Mouse (Mus musculus): ENCODE measurements around the gene Polr2a. TPM values are rescaled to one million over a fixed set of nuclear protein-coding genes. Genes with fewer than 3 reads are reported as not detected.
A peak's percentile ranks its signal among the peaks of the same experiment; 100 is the strongest.

Polr2a gene
- polyA plus RNA-seq, 1 experiment from 2014 or later, result 21.3 TPM

DNA sequence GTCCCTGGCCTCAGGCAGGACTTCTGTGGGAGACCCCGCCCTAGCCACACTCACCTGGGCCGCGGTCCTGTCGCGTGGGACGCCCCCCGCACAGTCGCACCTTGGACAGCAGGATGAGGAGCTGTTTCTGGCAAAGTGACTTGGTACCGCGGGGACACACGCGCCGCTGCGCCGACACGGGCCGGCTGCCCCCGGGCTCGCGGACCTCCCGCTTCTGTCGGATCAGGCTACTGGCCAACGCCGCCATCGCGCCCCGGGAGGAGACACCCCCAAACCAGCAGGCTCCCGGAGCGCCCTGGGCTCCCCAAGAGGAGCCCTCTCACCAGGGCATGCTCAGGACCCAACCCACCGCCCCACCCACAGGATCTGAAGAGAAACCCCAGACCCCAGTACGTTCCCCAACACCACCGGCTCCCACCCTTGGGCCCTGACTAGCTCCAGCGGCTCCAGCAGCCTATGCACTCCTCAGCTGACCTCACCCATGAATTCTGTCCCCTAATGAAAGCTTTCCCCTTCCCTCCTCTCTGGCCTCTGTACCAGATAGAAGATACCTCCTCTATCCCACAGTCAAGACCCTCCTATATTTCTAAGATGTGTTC, 43.0 kb upstream of the Polr2a start, which contains the start of gene Fgf11:
Gene Fgf11, minus strand, starts transcription at position 479 of the 599 bp plus-strand sequence.
- Histone ChIP-seq H3K27ac (ENCODE audit: low read depth, low read length) (peak within 1 kb of the TSS; percentile 88), H3K9me3 (replicated peaks; ENCODE audit: control insufficient read depth, low read length) (no peaks in the 10 kb centered on the region), H3K27me3 (replicated peaks; ENCODE audit: control insufficient read depth, insufficient read depth, low read length) (peaks cover 27% of the 10 kb centered on the region), H3K4me1 (ENCODE audit: control insufficient read depth, insufficient read depth, low read length) (peaks cover 46% of the 10 kb centered on the region), H3K4me3 (ENCODE audit: low read depth, low read length) (peak within 1 kb of the TSS; percentile 56), H3K36me3 (ENCODE audit: control insufficient read depth, insufficient read depth, low read length) (no peaks in the 10 kb centered on the region), H3K9ac (ENCODE audit: low read length) (peak within 1 kb of the TSS; percentile 75), H3K4me2 (ENCODE audit: low read length) (peak within 1 kb of the TSS; percentile 98)
- 1% methylated on average over 33 of the region's 33 CpGs for WGBS
- no peak for ATAC-seq
- DNase-seq (ENCODE audit: low spot score), result no peak

DNA sequence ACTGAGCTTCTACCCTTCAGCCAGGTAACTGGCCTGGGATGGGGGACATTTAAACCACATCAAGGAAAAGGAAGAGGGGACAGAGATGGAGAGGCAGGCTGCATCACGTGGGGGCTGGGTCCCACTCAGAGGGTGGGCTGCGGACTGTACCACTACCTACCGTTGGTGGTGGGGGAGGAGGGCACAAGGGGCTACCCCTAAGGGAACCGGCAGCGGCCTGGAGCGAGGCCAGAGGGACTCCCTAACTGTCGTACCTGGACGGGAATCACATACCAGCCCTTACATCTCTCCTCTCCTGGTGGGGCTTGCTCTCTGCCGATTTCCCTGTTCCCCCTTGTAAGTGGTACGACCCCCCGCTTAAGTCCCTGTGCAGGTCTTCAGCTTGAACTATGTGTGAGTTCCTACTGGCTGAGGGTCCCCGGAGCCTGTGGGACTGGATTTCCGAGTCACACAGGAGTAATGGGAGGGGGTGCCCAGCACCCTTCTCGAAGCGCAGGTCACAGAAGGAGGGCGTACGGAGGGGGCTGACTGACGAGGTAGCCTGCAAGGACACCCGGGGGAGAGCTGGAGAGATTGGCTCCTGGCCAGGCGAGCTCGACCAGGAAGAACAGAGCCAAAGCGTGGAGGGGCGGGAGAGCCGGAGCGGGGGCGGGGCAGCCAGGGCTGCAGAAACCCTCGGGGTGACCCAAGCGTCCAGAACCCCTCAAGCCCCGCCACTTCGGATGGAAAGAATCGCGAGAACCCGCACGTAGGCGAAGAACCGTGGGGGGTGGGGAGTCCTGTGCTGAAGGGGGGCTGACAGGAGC, 42.2 kb upstream of the Polr2a start:
- H3K4me2 ChIP-seq (ENCODE audit: low read length), result peak overlapping the region; percentile 98
- H3K4me3 ChIP-seq (ENCODE audit: low read depth, low read length), result peak overlapping the region; percentile 56
- peak; percentile 90 for DNase-seq (ENCODE audit: low spot score)
- peaks cover 46% of the 10 kb centered on the region for H3K4me1 ChIP-seq (ENCODE audit: control insufficient read depth, insufficient read depth, low read length)
- peak overlapping the region; percentile 88 for H3K27ac ChIP-seq (ENCODE audit: low read depth, low read length)
- H3K27me3 ChIP-seq (replicated peaks; ENCODE audit: control insufficient read depth, insufficient read depth, low read length), result peaks cover 21% of the 10 kb centered on the region
- H3K9me3 ChIP-seq (replicated peaks; ENCODE audit: control insufficient read depth, low read length), result no peaks in the 10 kb centered on the region
- peak; percentile 80 for ATAC-seq
- WGBS, result under 1% methylated on average over 36 of the region's 36 CpGs
- H3K9ac ChIP-seq (ENCODE audit: low read length), result peak overlapping the region; percentile 73
- no peaks in the 10 kb centered on the region for H3K36me3 ChIP-seq (ENCODE audit: control insufficient read depth, insufficient read depth, low read length)

DNA sequence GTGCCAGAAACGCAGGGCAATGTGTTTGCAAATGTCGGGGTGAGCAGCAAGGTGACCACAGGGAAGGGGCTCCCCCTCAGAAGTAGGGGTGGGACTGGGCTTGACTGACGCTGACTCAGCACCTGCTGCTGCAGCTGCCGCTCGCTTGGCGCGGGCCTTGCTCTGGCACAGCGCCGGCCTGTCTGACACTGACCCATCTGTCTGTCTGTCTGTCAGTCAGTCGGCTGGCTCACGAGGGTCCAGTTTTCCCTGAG, 41.6 kb upstream of the Polr2a start:
- peak overlapping the region; percentile 73 for H3K9ac ChIP-seq (ENCODE audit: low read length)
- H3K36me3 ChIP-seq (ENCODE audit: control insufficient read depth, insufficient read depth, low read length), result no peaks in the 10 kb centered on the region
- DNase-seq (ENCODE audit: low spot score) (peak; percentile 77), ATAC-seq (peak; percentile 45)
- H3K27ac ChIP-seq (ENCODE audit: low read depth, low read length), result peak overlapping the region; percentile 88
- H3K4me2 ChIP-seq (ENCODE audit: low read length), result peak overlapping the region; percentile 98
- H3K4me1 ChIP-seq (ENCODE audit: control insufficient read depth, insufficient read depth, low read length), result peaks cover 46% of the 10 kb centered on the region
- no peaks in the 10 kb centered on the region for H3K9me3 ChIP-seq (replicated peaks; ENCODE audit: control insufficient read depth, low read length)
- H3K27me3 ChIP-seq (replicated peaks; ENCODE audit: control insufficient read depth, insufficient read depth, low read length), result peaks cover 15% of the 10 kb centered on the region
- H3K4me3 ChIP-seq (ENCODE audit: low read depth, low read length), result peak overlapping the region; percentile 56
- WGBS, result under 1% methylated on average over 11 of the region's 11 CpGs

DNA sequence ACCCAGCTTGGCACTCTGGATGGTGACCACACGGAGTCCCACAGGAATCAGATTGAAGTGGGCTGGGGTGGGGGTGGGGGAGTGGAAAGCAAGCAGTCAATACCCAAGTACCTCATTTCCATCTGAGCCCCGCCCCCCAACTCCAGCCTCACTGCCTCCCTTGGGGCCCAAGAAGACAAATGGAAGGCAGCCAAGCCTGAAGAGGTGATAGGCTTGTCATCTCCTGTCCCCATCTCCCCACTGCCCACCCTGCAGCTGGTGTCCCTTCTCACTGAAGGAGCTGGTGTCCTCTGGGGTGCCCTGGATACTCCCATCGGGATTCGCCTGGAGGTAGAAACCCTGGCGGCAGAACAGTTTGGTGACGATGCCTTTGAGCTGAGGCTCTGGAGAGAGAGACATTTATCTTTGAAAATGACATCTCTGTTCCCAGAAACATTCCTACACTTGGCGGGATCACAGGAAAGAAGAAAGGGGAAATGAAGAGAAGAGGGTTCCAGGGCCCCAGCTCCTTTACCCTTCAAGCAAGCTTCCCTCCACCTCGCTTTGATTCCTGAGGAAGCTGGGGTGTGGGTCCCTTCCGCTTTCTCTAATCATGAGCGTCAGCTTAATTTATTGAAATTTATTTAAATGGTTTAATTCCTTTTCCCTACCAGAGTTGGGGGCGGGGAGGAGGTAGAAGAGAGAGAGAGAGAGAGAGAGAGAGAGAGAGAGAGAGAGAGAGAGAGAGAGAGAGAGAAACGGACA, 41.1 kb upstream of the Polr2a start:
- peak overlapping the region; percentile 56 for H3K4me3 ChIP-seq (ENCODE audit: low read depth, low read length)
- H3K4me2 ChIP-seq (ENCODE audit: low read length), result peak overlapping the region; percentile 98
- peaks cover 44% of the 10 kb centered on the region for H3K4me1 ChIP-seq (ENCODE audit: control insufficient read depth, insufficient read depth, low read length)
- 21% methylated on average over 11 of the region's 12 CpGs for WGBS
- no peaks in the 10 kb centered on the region for H3K9me3 ChIP-seq (replicated peaks; ENCODE audit: control insufficient read depth, low read length)
- peak overlapping the region; percentile 88 for H3K27ac ChIP-seq (ENCODE audit: low read depth, low read length)
- peak; percentile 68 for DNase-seq (ENCODE audit: low spot score)
- peak overlapping the region; percentile 73; the same call in 1 of the 2 replicates for H3K9ac ChIP-seq (ENCODE audit: low read length)
- H3K36me3 ChIP-seq (ENCODE audit: control insufficient read depth, insufficient read depth, low read length), result no peaks in the 10 kb centered on the region
- ATAC-seq, result no peak
- peaks cover 10% of the 10 kb centered on the region for H3K27me3 ChIP-seq (replicated peaks; ENCODE audit: control insufficient read depth, insufficient read depth, low read length)

DNA sequence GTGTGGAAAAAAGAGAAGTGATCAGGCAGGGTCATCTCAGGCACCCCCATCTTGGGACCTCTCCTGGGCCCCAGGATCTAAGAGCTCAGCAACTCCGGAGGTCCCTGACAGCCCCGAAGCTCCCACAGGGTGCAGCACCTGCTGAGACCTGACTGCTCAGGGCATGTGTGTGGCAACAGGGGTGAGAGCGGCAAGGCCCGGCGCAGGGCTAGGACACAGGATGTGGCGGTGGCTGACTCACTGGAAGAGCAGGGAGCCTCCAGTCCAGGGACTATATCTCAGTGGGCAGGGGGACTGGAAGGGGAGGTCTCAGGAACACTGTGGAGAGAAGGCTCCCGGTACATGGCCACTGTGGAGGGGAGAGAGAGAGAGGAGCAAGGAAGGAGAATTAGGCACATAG, 39.5 kb upstream of the Polr2a start:
- H3K9me3 ChIP-seq (replicated peaks; ENCODE audit: control insufficient read depth, low read length), result no peaks in the 10 kb centered on the region
- 80% methylated on average over 7 of the region's 7 CpGs for WGBS
- no peak overlapping the region; the same call in 1 of the 2 replicates for H3K27ac ChIP-seq (ENCODE audit: low read depth, low read length)
- H3K27me3 ChIP-seq (replicated peaks; ENCODE audit: control insufficient read depth, insufficient read depth, low read length), result peaks cover 5% of the 10 kb centered on the region; the same call in 1 of the 2 replicates
- no peak for ATAC-seq
- no peak overlapping the region for H3K9ac ChIP-seq (ENCODE audit: low read length)
- no peak overlapping the region for H3K4me3 ChIP-seq (ENCODE audit: low read depth, low read length)
- H3K4me2 ChIP-seq (ENCODE audit: low read length), result no peak overlapping the region
- no peaks in the 10 kb centered on the region for H3K36me3 ChIP-seq (ENCODE audit: control insufficient read depth, insufficient read depth, low read length)
- H3K4me1 ChIP-seq (ENCODE audit: control insufficient read depth, insufficient read depth, low read length), result peaks cover 27% of the 10 kb centered on the region
- no peak for DNase-seq (ENCODE audit: low spot score)

DNA sequence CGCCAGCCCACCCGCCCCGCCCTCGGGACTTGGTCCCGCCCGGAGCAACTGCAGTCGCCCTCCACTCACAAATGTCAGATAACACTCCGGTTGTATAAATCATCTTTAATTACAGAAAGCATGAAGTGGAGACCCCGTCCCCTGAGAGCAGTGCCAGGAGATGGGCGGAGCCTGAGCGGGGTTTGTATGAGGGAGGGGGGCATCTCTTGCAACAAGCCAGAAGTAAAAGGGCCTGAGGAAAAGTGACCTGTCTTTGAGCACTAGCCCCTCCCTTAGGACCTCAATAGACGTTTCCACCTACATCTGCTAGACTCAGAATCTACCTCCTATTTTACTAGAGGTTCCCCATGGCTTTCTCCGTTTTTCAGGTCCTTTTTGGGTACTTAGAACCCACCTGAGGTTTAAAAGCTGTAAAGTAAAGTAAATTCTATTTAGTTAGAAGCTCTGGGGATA, 37.6 kb upstream of the Polr2a start:
- DNase-seq (ENCODE audit: low spot score) (no peak), ATAC-seq (no peak)
- Histone ChIP-seq H3K27ac (ENCODE audit: low read depth, low read length) (no peak overlapping the region), H3K36me3 (ENCODE audit: control insufficient read depth, insufficient read depth, low read length) (no peaks in the 10 kb centered on the region), H3K9me3 (replicated peaks; ENCODE audit: control insufficient read depth, low read length) (no peaks in the 10 kb centered on the region), H3K9ac (ENCODE audit: low read length) (peak overlapping the region; percentile 52; the same call in 1 of the 2 replicates), H3K4me3 (ENCODE audit: low read depth, low read length) (peak overlapping the region; percentile 37), H3K4me1 (ENCODE audit: control insufficient read depth, insufficient read depth, low read length) (peaks cover 17% of the 10 kb centered on the region), H3K4me2 (ENCODE audit: low read length) (peak overlapping the region; percentile 75), H3K27me3 (replicated peaks; ENCODE audit: control insufficient read depth, insufficient read depth, low read length) (no peaks in the 10 kb centered on the region; the same call in 1 of the 2 replicates)
- 2% methylated on average over 13 of the region's 13 CpGs for WGBS

DNA sequence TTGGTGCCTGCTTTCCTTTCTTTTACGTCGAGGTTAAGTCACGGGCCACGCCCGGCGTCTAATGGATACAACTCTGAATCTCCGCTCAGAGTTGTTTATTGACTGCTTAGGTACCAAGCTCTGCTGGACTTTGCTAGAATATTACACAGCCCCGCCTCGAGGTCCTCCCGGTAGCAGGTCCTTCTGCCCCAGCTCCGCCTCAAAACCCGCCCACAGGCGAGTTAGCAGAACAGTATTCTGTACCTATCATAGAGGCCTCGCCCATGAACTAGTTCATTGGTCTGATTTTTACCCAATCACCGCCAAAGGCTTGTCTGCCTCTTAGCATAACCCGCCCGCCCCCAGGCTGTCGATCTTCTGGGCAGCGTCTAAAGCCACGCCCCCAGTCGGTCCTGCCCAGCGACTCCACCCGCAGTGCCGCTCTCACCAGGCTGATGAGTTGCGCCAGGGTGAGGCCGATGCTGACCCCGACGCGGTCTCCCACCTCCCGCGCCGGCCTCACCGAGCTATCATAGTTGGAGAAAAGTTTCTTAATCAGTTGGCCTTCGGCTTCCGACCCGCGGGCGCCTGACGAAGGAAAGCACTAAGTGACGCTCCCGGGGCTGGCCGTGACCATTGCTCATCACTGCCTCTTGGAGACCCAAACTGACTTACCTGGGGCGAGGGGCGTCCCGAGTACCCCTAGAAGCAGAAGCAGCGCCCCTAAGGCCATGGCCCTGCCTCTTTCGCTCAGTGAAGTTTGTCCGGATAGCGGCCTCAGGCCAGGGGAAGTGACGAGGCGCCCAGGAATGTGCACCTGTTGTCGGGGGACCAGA, 36.9 kb upstream of the Polr2a start, which contains the start of gene Chrnb1:
Gene Chrnb1, minus strand, starts transcription at position 776 of the 815 bp plus-strand sequence.
- no peaks in the 10 kb centered on the region for H3K36me3 ChIP-seq (ENCODE audit: control insufficient read depth, insufficient read depth, low read length)
- H3K27ac ChIP-seq (ENCODE audit: low read depth, low read length), result no peak within 1 kb of the TSS
- peaks cover 15% of the 10 kb centered on the region for H3K4me1 ChIP-seq (ENCODE audit: control insufficient read depth, insufficient read depth, low read length)
- DNase-seq (ENCODE audit: low spot score) (peak; percentile 96), ATAC-seq (peak; percentile 93)
- peak within 1 kb of the TSS; percentile 75 for H3K4me2 ChIP-seq (ENCODE audit: low read length)
- peak within 1 kb of the TSS; percentile 52 for H3K9ac ChIP-seq (ENCODE audit: low read length)
- H3K4me3 ChIP-seq (ENCODE audit: low read depth, low read length), result peak within 1 kb of the TSS; percentile 37
- 3% methylated on average over 52 of the region's 52 CpGs for WGBS
- no peaks in the 10 kb centered on the region for H3K9me3 ChIP-seq (replicated peaks; ENCODE audit: control insufficient read depth, low read length)
- H3K27me3 ChIP-seq (replicated peaks; ENCODE audit: control insufficient read depth, insufficient read depth, low read length), result no peaks in the 10 kb centered on the region; the same call in 1 of the 2 replicates

DNA sequence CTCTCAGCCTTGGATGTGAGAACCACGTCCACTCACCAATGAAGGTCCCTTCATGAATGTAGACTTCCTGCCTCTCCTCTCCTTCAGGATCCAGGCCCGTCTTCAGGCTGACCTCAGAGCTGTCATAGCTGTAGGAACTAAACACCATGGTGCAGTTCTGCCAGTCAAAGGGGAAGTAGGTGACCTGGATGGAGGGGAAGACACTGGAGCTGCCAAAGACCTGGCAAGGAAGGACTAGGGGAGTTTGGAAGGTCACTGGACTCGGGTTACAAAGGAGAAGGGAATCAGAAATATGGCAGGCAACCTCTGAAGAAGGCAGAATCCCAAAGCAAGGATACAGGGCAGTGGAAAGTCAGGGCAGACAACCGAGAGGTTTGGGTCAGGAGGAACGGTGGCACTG, 35.0 kb upstream of the Polr2a start:
- no peaks in the 10 kb centered on the region for H3K36me3 ChIP-seq (ENCODE audit: control insufficient read depth, insufficient read depth, low read length)
- H3K4me2 ChIP-seq (ENCODE audit: low read length), result no peak overlapping the region
- no peaks in the 10 kb centered on the region; the same call in 1 of the 2 replicates for H3K27me3 ChIP-seq (replicated peaks; ENCODE audit: control insufficient read depth, insufficient read depth, low read length)
- DNase-seq (ENCODE audit: low spot score), result no peak
- WGBS, result 56% methylated on average over 5 of the region's 5 CpGs
- no peaks in the 10 kb centered on the region for H3K4me1 ChIP-seq (ENCODE audit: control insufficient read depth, insufficient read depth, low read length)
- no peak overlapping the region for H3K9ac ChIP-seq (ENCODE audit: low read length)
- H3K4me3 ChIP-seq (ENCODE audit: low read depth, low read length), result no peak overlapping the region
- no peak overlapping the region for H3K27ac ChIP-seq (ENCODE audit: low read depth, low read length)
- no peak for ATAC-seq
- no peaks in the 10 kb centered on the region for H3K9me3 ChIP-seq (replicated peaks; ENCODE audit: control insufficient read depth, low read length)
